Mouse (Mus musculus) liver, postnatal 0 days (tissue): ENCODE measurements at regions not wholly inside any gene's neighbourhood (a gene's known extent, or its start where the extent isn't known, plus 50 kb on each side); places are given as distances from the start of the nearest gene placed in this dataset.

ENCODE experiments used
- ATAC-seq: fragments of 200-750 bp; cut with Nextera tagmentation; 2 replicates; pipeline ENCODE4 v1.8.0; 2017; ENCODE audit warnings: mild to moderate bottlenecking, moderate library complexity
- DNase-seq: peaks from one replicate; pipeline ENCODE4 v3.0.0-alpha.2; 2016
- H3K27ac ChIP-seq: fragments of 300-500 bp; sonication (generic); 2 replicates; pipeline ENCODE4 v1.5.1; 2014; ENCODE audit warnings: antibody characterized with exemption, moderate library complexity, mild to moderate bottlenecking, low read depth
- H3K27me3 ChIP-seq: fragments of 300-500 bp; sonication (generic); 2 replicates; pipeline ENCODE4 v1.6.1; 2014; ENCODE audit warnings: low read length, control low read depth, mixed read lengths; ENCODE audit not compliant: insufficient read depth
- H3K36me3 ChIP-seq: fragments of 300-500 bp; sonication (generic); replicated peaks from 2 replicates; pipeline ENCODE4 v1.6.1; 2014; ENCODE audit warnings: mild to moderate bottlenecking, control low read depth, low read length, moderate library complexity, mixed read lengths; ENCODE audit not compliant: insufficient read depth
- H3K4me1 ChIP-seq: fragments of 300-500 bp; sonication (generic); 2 replicates; pipeline ENCODE4 v1.6.1; 2014; ENCODE audit warnings: antibody characterized with exemption, mild to moderate bottlenecking, control low read depth; ENCODE audit not compliant: insufficient read depth
- H3K4me2 ChIP-seq: fragments of 300-500 bp; sonication (generic); 2 replicates; pipeline ENCODE4 v1.6.1; 2014; ENCODE audit warnings: low read depth, mild to moderate bottlenecking, low read length, moderate library complexity, mixed read lengths
- H3K4me3 ChIP-seq: fragments of 300-500 bp; sonication (generic); 2 replicates; pipeline ENCODE4 v1.5.1; 2014; ENCODE audit warnings: low read depth, low read length
- H3K9ac ChIP-seq: fragments of 300-500 bp; sonication (generic); replicated peaks from 2 replicates; pipeline ENCODE4 v1.6.1; 2014; ENCODE audit warnings: mild to moderate bottlenecking, moderate library complexity
- H3K9me3 ChIP-seq: fragments of 300-500 bp; sonication (generic); 2 replicates; pipeline ENCODE4 v1.6.1; 2016; ENCODE audit warnings: mild to moderate bottlenecking, control low read depth, low read length, mixed read lengths
- CTCF ChIP-seq: sonication (generic); IDR thresholded peaks from 2 replicates; pipeline ENCODE4 v1.5.1; 2016; ENCODE audit warnings: antibody characterized with exemption, low read depth
- EP300 ChIP-seq: IDR thresholded peaks from 2 replicates; pipeline ENCODE4 v1.6.1; 2016; ENCODE audit warnings: antibody characterized with exemption, low read depth, mild to moderate bottlenecking
- WGBS: fragments of 180-500 bp; shearing (Covaris S2); extraction: QIAGEN DNeasy Blood & Tissue Kit; methylation state at CpG from one replicate; pipeline ENCODE4 v1.1.7; 2014; ENCODE audit not compliant: insufficient replicate concordance; 5-methylcytosine and 5-hydroxymethylcytosine counted together

- 67% methylated on average over 5 of the region's 5 CpGs for WGBS
- H3K36me3 ChIP-seq = no peaks in the 10 kb centered on the region
- H3K27ac ChIP-seq = no peak overlapping the region
- no peak overlapping the region for H3K9ac ChIP-seq
- no peaks in the 10 kb centered on the region for H3K9me3 ChIP-seq
- TF ChIP-seq CTCF = no peak
- TF ChIP-seq EP300 = no peak
- no peak for DNase-seq
- no peaks in the 10 kb centered on the region for H3K4me1 ChIP-seq
- no peak overlapping the region for H3K4me3 ChIP-seq
- H3K4me2 ChIP-seq = no peak overlapping the region
- ATAC-seq = no peak
- H3K27me3 ChIP-seq = no peaks in the 10 kb centered on the region
These were observed 114.9 kb upstream of the Nectin3 start for GRCm38 (mm10) chr16:46613062-46613818.

DNA sequence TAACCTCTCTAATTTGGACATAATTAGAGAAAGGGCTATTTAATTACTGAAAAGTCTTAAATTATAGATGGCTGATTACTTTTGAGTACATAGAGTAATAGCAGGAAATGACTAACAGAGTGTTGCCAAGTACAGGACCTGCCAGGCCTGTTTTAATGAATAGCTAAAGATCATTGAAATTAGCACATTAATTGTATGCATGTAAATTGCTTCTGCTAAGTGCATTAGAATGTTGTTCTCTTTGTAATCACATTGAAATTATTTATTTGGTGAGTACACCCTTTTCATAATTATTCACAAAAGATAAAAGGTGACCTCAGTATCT is 107.5 kb upstream of the Nectin3 start:
- ATAC-seq (no peak), DNase-seq (no peak)
- H3K9me3 ChIP-seq = no peaks in the 10 kb centered on the region
- 0 out of 2 replicates have a peak, but pooled peaks cover 5% of the 10 kb centered on the region for H3K4me1 ChIP-seq
- no peak overlapping the region for H3K4me2 ChIP-seq
- no peaks in the 10 kb centered on the region for H3K36me3 ChIP-seq
- H3K27ac ChIP-seq = no peak overlapping the region
- no peak overlapping the region for H3K9ac ChIP-seq
- no peak overlapping the region for H3K4me3 ChIP-seq
- TF ChIP-seq CTCF = no peak
- TF ChIP-seq EP300 = no peak
- H3K27me3 ChIP-seq = no peaks in the 10 kb centered on the region

DNA sequence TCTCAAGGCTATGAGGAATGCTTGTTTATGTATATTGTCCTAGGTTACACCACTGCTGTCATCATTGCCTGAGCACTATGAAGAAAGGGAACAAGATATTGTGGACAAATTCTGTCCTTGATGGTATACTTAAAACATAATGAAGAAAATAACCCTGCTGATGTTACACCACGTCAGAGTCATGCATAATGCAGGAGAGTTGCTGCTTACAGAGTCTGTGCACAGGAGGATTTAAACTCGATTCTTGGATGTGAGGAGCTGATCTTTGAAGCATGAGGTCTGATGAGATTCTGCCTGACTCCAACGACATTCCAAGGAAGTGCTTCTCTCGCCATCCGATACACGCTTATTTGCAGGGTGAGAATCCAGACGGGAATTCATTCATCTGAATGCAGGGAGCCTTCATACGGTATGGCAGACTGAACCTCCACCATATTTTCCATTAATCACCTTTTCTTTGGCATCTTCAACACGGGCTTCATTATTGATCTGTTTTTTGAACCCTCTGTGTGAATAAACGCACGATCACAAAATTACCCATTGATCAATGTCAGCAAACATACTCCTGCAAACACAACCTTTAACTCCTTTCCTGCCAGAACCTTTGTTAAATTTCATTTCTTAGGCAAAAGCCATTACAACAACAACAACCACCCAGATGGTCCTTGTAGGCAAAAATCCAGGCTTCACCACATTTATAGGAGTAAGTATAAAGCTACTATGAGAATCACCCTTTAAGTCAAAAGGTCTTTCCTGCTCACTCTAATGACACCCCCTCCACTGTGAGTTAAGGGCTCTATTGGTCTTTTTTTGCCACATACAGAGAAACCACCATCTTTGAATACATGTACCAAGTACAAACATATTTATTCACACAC is 106.9 kb upstream of the Nectin3 start:
- TF ChIP-seq CTCF = no peak
- TF ChIP-seq EP300 = no peak
- ATAC-seq (peak; percentile 72), DNase-seq (no peak)
- Histone ChIP-seq H3K9me3 (no peaks in the 10 kb centered on the region), H3K27me3 (no peaks in the 10 kb centered on the region), H3K4me1 (0 out of 2 replicates have a peak, but pooled peaks cover 5% of the 10 kb centered on the region), H3K4me3 (no peak overlapping the region), H3K36me3 (no peaks in the 10 kb centered on the region), H3K27ac (no peak overlapping the region), H3K9ac (no peak overlapping the region), H3K4me2 (peak overlapping the region; percentile 33; the same call in 1 of the 2 replicates)
- WGBS = 45% methylated on average over 11 of the region's 11 CpGs

DNA sequence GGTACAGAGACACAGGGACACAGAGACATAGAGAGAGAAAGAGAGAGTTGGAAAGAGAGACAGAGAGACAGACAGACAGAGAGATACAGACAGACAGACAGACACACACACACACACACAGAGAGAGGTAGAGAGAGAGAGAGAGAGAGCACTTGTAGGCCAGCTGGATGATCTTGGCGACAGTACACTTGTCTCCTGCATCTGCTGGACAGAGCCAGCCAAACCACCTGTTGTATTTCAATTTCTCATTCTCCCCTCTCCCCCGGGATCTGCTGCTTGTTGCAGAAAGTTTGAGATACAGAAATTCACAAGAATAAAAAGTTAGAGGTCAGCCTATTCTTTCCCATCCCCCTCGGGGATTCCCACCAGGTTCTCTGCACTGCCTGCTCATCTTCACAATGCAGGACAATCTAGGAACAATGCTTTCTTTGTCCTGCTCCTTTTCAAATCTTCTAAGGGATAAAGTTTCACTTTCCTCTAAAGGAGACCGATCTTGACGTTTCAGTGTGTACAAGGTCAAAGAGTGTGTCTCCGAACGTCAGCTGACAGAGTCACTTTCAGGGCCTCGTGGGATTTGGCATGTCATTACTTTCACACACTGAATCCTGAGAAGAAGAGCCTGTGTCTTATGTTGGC is 94.4 kb upstream of the Nectin3 start:
- H3K4me1 ChIP-seq = no peaks in the 10 kb centered on the region
- ATAC-seq (no peak), DNase-seq (no peak)
- no peak overlapping the region for H3K27ac ChIP-seq
- no peak overlapping the region for H3K4me2 ChIP-seq
- H3K4me3 ChIP-seq = no peak overlapping the region
- H3K9ac ChIP-seq = no peak overlapping the region
- no peaks in the 10 kb centered on the region for H3K9me3 ChIP-seq
- 59% methylated on average over 8 of the region's 8 CpGs for WGBS
- no peaks in the 10 kb centered on the region for H3K36me3 ChIP-seq
- TF ChIP-seq CTCF = no peak
- TF ChIP-seq EP300 = no peak
- H3K27me3 ChIP-seq = no peaks in the 10 kb centered on the region

- no peak overlapping the region for H3K4me3 ChIP-seq
- H3K27me3 ChIP-seq = no peaks in the 10 kb centered on the region
- no peaks in the 10 kb centered on the region for H3K4me1 ChIP-seq
- H3K9ac ChIP-seq = no peak overlapping the region
- ATAC-seq (no peak), DNase-seq (no peak)
- no peaks in the 10 kb centered on the region for H3K36me3 ChIP-seq
- no peak overlapping the region for H3K27ac ChIP-seq
- no peak for TF ChIP-seq CTCF
- no peak for TF ChIP-seq EP300
- 38% methylated on average over 1 of the region's 1 CpGs for WGBS
- H3K9me3 ChIP-seq = no peaks in the 10 kb centered on the region
- no peak overlapping the region for H3K4me2 ChIP-seq
These were observed 88.7 kb upstream of the Nectin3 start for GRCm38 (mm10) chr16:46587056-46587455.

DNA sequence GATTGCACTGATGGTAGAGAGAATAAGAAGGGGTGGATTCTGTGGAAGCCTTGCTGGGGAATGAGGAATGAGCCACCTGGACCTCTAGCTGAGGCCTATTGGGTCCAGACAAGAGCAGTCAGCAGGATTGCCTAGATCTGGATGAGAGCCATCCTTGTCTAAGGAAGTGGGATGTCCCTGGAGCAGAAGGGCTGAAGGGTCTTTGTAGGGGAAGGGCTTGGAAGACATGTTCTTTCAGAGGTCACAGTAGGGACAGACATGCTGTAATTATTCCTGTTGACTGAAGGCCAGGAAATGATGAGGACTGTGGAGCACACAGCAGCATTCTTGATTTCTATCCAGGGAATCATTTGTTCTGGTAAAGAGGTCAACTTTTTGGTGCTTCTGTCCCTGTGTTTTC is 86.2 kb upstream of the Nectin3 start:
- Histone ChIP-seq H3K9me3 (no peaks in the 10 kb centered on the region), H3K4me2 (no peak overlapping the region), H3K4me3 (no peak overlapping the region), H3K36me3 (no peaks in the 10 kb centered on the region), H3K27ac (no peak overlapping the region), H3K27me3 (no peaks in the 10 kb centered on the region), H3K9ac (no peak overlapping the region), H3K4me1 (no peaks in the 10 kb centered on the region)
- TF ChIP-seq EP300 (no peak), CTCF (no peak)
- ATAC-seq (no peak), DNase-seq (no peak)
